Mouse (Mus musculus): Measurements from ENCODE around the gene Acly.

DNA sequence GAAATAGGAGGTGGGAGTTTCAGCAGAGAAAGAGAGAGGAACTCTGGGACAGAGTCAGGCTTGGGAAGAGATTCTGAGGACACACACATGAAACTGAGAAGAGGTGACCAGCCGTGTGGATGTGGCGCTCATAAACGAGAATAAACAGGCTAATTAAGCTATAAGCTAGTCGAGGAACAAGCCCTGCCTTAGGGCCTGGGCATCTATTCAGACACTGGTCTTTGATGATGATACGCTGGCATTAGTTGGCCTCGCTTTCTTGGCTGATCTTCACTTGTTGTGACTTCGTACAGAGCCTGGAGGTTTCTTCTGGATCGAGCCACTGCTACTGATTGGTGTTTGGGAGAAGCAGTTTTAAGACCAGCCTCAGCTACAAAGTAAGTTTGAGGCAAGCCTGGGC is 21.8 kb downstream of the Acly start:
- TF ChIP-seq CTCF (IDR thresholded peaks at IDR 0.05; ENCODE audit: low read depth, low read length) (no peak), POLR2A (IDR thresholded peaks at IDR 0.05; ENCODE audit: insufficient read depth, low read length) (no peak), EP300 (IDR thresholded peaks at IDR 0.05; ENCODE audit: insufficient read depth, low read depth, low read length) (no peak)
